In genomic region chr3:122198966-122199381, GRCm38 (mm10) we compare ENCODE assay signal across 8 mouse cellular contexts. TPM values are rescaled to one million over a fixed set of nuclear protein-coding genes. Genes with fewer than 3 reads are reported as not detected.
DNase-seq lines count a peak whose midpoint lies in the region; ATAC-seq and TF ChIP-seq lines count a peak whose summit lies in the region.

No protein-coding gene starts in this region.

- no peaks in the 10 kb centered on the region for H3K9me3 ChIP-seq in intestine, embryonic 15.5 days
- H3K9me3 ChIP-seq in liver, postnatal 0 days (ENCODE audit: low read length), result no peaks in the 10 kb centered on the region
- no peaks in the 10 kb centered on the region for H3K9me3 ChIP-seq in neural tube, embryonic 15.5 days (replicated peaks)

- no peak overlapping the region for H3K4me3 ChIP-seq in C2C12 (ENCODE audit: insufficient read depth, poor library complexity, severe bottlenecking)
- H3K4me3 ChIP-seq in intestine, embryonic 15.5 days (replicated peaks), result no peak overlapping the region
- H3K4me3 ChIP-seq in liver, postnatal 0 days (ENCODE audit: low read depth, low read length), result no peak overlapping the region
- no peak overlapping the region for H3K4me3 ChIP-seq in neural tube, embryonic 15.5 days (replicated peaks)
- H3K4me3 ChIP-seq in gastrocnemius, adult 2 months, result no peak overlapping the region

- H3K27me3 ChIP-seq in C2C12 (ENCODE audit: control insufficient read depth, insufficient read depth, insufficient read length), result no peaks in the 10 kb centered on the region
- no peaks in the 10 kb centered on the region for H3K27me3 ChIP-seq in intestine, embryonic 15.5 days (replicated peaks)
- H3K27me3 ChIP-seq in liver, postnatal 0 days (ENCODE audit: insufficient read depth, low read length), result no peaks in the 10 kb centered on the region
- H3K27me3 ChIP-seq in neural tube, embryonic 15.5 days (replicated peaks), result no peaks in the 10 kb centered on the region

- H3K9ac ChIP-seq in intestine, embryonic 15.5 days, result no peak overlapping the region
- H3K9ac ChIP-seq in liver, postnatal 0 days (replicated peaks), result no peak overlapping the region
- no peak overlapping the region for H3K9ac ChIP-seq in neural tube, embryonic 15.5 days (replicated peaks)

- H3K79me3 ChIP-seq in C2C12 (ENCODE audit: low read depth), result no peaks in the 10 kb centered on the region

- TF ChIP-seq EP300 in liver, postnatal 0 days (IDR thresholded peaks at IDR 0.05; ENCODE audit: low read depth), result peak; percentile 82

- DNase-seq in cerebellum, adult 9-11 months, result peak; percentile 61
- DNase-seq in cerebellum, adult 11 months, result no peak
- DNase-seq in liver, postnatal 0 days, result peak; percentile 83
- no peak for DNase-seq in gastrocnemius, adult 8-10 months (ENCODE audit: low spot score in 2 of 2)
- DNase-seq in gastrocnemius, adult 2 months, result no peak

- H3K27ac ChIP-seq in intestine, embryonic 15.5 days, result peak overlapping the region; percentile 55; the same call in 1 of the 2 replicates
- peak overlapping the region; percentile 81 for H3K27ac ChIP-seq in liver, postnatal 0 days (ENCODE audit: low read depth)
- H3K27ac ChIP-seq in neural tube, embryonic 15.5 days (replicated peaks), result no peak overlapping the region
- no peak overlapping the region for H3K27ac ChIP-seq in gastrocnemius, adult 2 months

- intact Hi-C loops in gastrocnemius, adult 2 months (cut with DNase I), result no loop called here

- 28% methylated on average over 8 of the region's 8 CpGs for WGBS in intestine, embryonic 15.5 days
- WGBS in liver, postnatal 0 days (ENCODE audit: insufficient replicate concordance), result 43% methylated on average over 8 of the region's 8 CpGs
- WGBS in neural tube, embryonic 15.5 days, result 68% methylated on average over 8 of the region's 8 CpGs

- H3K36me3 ChIP-seq in C2C12 (ENCODE audit: control insufficient read depth, insufficient read depth), result no peaks in the 10 kb centered on the region
- H3K36me3 ChIP-seq in intestine, embryonic 15.5 days, result no peaks in the 10 kb centered on the region
- no peaks in the 10 kb centered on the region for H3K36me3 ChIP-seq in liver, postnatal 0 days (replicated peaks; ENCODE audit: insufficient read depth, low read length)
- no peaks in the 10 kb centered on the region for H3K36me3 ChIP-seq in neural tube, embryonic 15.5 days

- ATAC-seq in intestine, embryonic 15.5 days, result peak; percentile 93
- peak; percentile 90 for ATAC-seq in liver, postnatal 0 days
- ATAC-seq in neural tube, embryonic 15.5 days (ENCODE audit: low FRiP score), result no peak

- no peak for TF ChIP-seq CTCF in C2C12 (IDR thresholded peaks at IDR 0.05; ENCODE audit: control insufficient read depth, insufficient read depth, insufficient read length)
- no peak for TF ChIP-seq CTCF in liver, postnatal 0 days (IDR thresholded peaks at IDR 0.05; ENCODE audit: low read depth)
- TF ChIP-seq CTCF in gastrocnemius, adult 2 months (IDR thresholded peaks at IDR 0.05), result no peak

- H3K79me2 ChIP-seq in C2C12 (ENCODE audit: control insufficient read depth, insufficient read depth), result no peaks in the 10 kb centered on the region

- peak overlapping the region; percentile 18; the same call in 1 of the 2 replicates for H3K4me2 ChIP-seq in intestine, embryonic 15.5 days (replicated peaks)
- no peak overlapping the region for H3K4me2 ChIP-seq in liver, postnatal 0 days (ENCODE audit: low read depth, low read length)
- no peak overlapping the region for H3K4me2 ChIP-seq in neural tube, embryonic 15.5 days

- no peak overlapping the region for H3ac ChIP-seq in C2C12 (ENCODE audit: control insufficient read depth, insufficient read length, low read depth)

- peaks cover 12% of the 10 kb centered on the region for H3K4me1 ChIP-seq in intestine, embryonic 15.5 days (replicated peaks)
- H3K4me1 ChIP-seq in liver, postnatal 0 days (ENCODE audit: insufficient read depth), result peaks cover 42% of the 10 kb centered on the region
- no peaks in the 10 kb centered on the region for H3K4me1 ChIP-seq in neural tube, embryonic 15.5 days

TF ChIP-seq in C2C12, 6 proteins besides CTCF, POLR2A, EP300 and RAD21:
- TF ChIP-seq CEBPB (IDR thresholded peaks at IDR 0.05; ENCODE audit: low read depth) (peak; percentile 54), MAX (IDR thresholded peaks at IDR 0.05) (no peak), MYOG (IDR thresholded peaks at IDR 0.05; ENCODE audit: control insufficient read depth, extremely low read depth, insufficient read length) (no peak), FOSL1 (IDR thresholded peaks at IDR 0.05; ENCODE audit: insufficient read depth, low read length, poor library complexity, severe bottlenecking) (no peak), USF1 (IDR thresholded peaks at IDR 0.05; ENCODE audit: low read depth) (peak; percentile 59)

RNA-seq across cellular contexts. Expression of gene Gclm, which starts 46.4 kb away (rescaled TPM):
- polyA plus RNA-seq in C2C12 (2012; fragmentation: generic; extraction: Trizol), result 84.0 TPM
- 97.7 TPM in 2 replicates for polyA plus RNA-seq in intestine, embryonic 15.5 days (2015; fragmentation: Nextera tagmentation; extraction: Ambion mirVana)
- 391 and 407 TPM in 2 replicates for polyA plus RNA-seq in liver, postnatal 0 days (2015; fragmentation: Nextera tagmentation; extraction: Ambion mirVana)
- total RNA-seq in gastrocnemius, adult 8-10 months (2022), result 10 to 100 TPM; 22.7 to 40.7 (median 35.6) TPM
- polyA plus RNA-seq in neural tube, embryonic 15.5 days (2015; fragmentation: Nextera tagmentation; extraction: Ambion mirVana), result 50.0 and 52.7 TPM in 2 replicates
- 10 to 100 TPM; 34.3 to 48.7 TPM for total RNA-seq in gastrocnemius, adult 2 months (2021)

Comparison
In these comparisons a context has a peak if more than half of its experiments do, and no peak if none do; other contexts are left out.
1. DNase-seq: peak in cerebellum, adult 9-11 months (single experiment) and liver, postnatal 0 days (single experiment); none in cerebellum, adult 11 months (single experiment), gastrocnemius, adult 8-10 months (0 of 2) and gastrocnemius, adult 2 months (single experiment).
2. H3K27ac ChIP-seq: peak in intestine, embryonic 15.5 days (single experiment) and liver, postnatal 0 days (single experiment); none in neural tube, embryonic 15.5 days (single experiment) and gastrocnemius, adult 2 months (single experiment).